Mouse (Mus musculus) midbrain, embryonic 14.5 days (tissue): Measurements from ENCODE around the gene A130010J15Rik. TPM values are rescaled to one million over a fixed set of nuclear protein-coding genes. Genes with fewer than 3 reads are reported as not detected.

Experiments
- ATAC-seq: fragments of 200-750 bp; cut with Nextera tagmentation; 2 replicates; pipeline ENCODE4 v1.8.0; 2017; ENCODE audit warnings: moderate number of reproducible peaks, moderate library complexity; ENCODE audit not compliant: low FRiP score, low TSS enrichment
- DNase-seq: peaks from one replicate; pipeline ENCODE4 v3.0.0-alpha.2; 2015
- H3K27ac ChIP-seq: fragments of 300-500 bp; sonication (generic); replicated peaks from 2 replicates; pipeline ENCODE4 v1.5.1; 2014; ENCODE audit warnings: mild to moderate bottlenecking, low read depth, low read length, moderate library complexity
- H3K27me3 ChIP-seq: fragments of 300-500 bp; sonication (generic); 2 replicates; pipeline ENCODE4 v1.6.1; 2014; ENCODE audit warnings: low read length, control low read depth, mixed read lengths; ENCODE audit not compliant: control insufficient read depth, insufficient read depth
- H3K36me3 ChIP-seq: fragments of 300-500 bp; sonication (generic); 2 replicates; pipeline ENCODE4 v1.6.1; 2014; ENCODE audit warnings: low read length, control low read depth; ENCODE audit not compliant: control insufficient read depth, insufficient read depth
- H3K4me1 ChIP-seq: fragments of 300-500 bp; sonication (generic); 2 replicates; pipeline ENCODE4 v1.6.1; 2014; ENCODE audit warnings: mild to moderate bottlenecking, antibody characterized with exemption, low read length, control low read depth; ENCODE audit not compliant: control insufficient read depth, insufficient read depth
- H3K4me2 ChIP-seq: fragments of 300-500 bp; sonication (generic); 2 replicates; pipeline ENCODE4 v1.6.1; 2014; ENCODE audit warnings: mild to moderate bottlenecking, low read length, moderate library complexity
- H3K4me3 ChIP-seq: fragments of 300-500 bp; sonication (generic); replicated peaks from 2 replicates; pipeline ENCODE4 v1.5.1; 2014; ENCODE audit warnings: low read depth, low read length
- H3K9ac ChIP-seq: fragments of 300-500 bp; sonication (generic); replicated peaks from 2 replicates; pipeline ENCODE4 v1.6.1; 2014; ENCODE audit warnings: mild to moderate bottlenecking, low read length, moderate library complexity
- H3K9me3 ChIP-seq: fragments of 300-500 bp; sonication (generic); 2 replicates; pipeline ENCODE4 v1.6.1; 2016; ENCODE audit warnings: low read length, control low read depth, mixed read lengths; ENCODE audit not compliant: control insufficient read depth
- WGBS: fragments of 180-500 bp; shearing (Covaris S2); extraction: QIAGEN DNeasy Blood & Tissue Kit; methylation state at CpG from one replicate; pipeline ENCODE4 v1.1.7; 2014; 5-methylcytosine and 5-hydroxymethylcytosine counted together
- polyA plus RNA-seq: library from polyadenylated mRNA; unstranded; fragments of >200 nt; fragmentation: Nextera tagmentation; extraction: Ambion mirVana; gene quantifications from 2 replicates; pipeline ENCODE4 v1.2.1, GENCODE M21; 2014

The A130010J15Rik gene
- polyA plus RNA-seq, 1 experiment from 2014 or later = 15.4 TPM

- no peak within 1 kb of the TSS for H3K27ac ChIP-seq
- H3K27me3 ChIP-seq = no peaks in the 10 kb centered on the region
- ATAC-seq (no peak), DNase-seq (no peak)
- no peaks in the 10 kb centered on the region for H3K9me3 ChIP-seq
- H3K36me3 ChIP-seq = no peaks in the 10 kb centered on the region
- H3K4me3 ChIP-seq = no peak within 1 kb of the TSS
- 70% methylated on average over 5 of the region's 5 CpGs for WGBS
- H3K4me1 ChIP-seq = no peaks in the 10 kb centered on the region
- H3K9ac ChIP-seq = no peak within 1 kb of the TSS
- H3K4me2 ChIP-seq = no peak within 1 kb of the TSS
Measured at GRCm38 (mm10) chr1:193201383-193201778, 33.5 kb downstream of the A130010J15Rik start, which contains the start of gene Traf3ip3. Gene Traf3ip3, minus strand, starts transcription at chr1:193201703.

- WGBS = 73% methylated on average over 2 of the region's 2 CpGs
- no peaks in the 10 kb centered on the region for H3K9me3 ChIP-seq
- DNase-seq (no peak), ATAC-seq (no peak)
- no peaks in the 10 kb centered on the region for H3K27me3 ChIP-seq
- no peak overlapping the region for H3K4me3 ChIP-seq
- no peaks in the 10 kb centered on the region for H3K36me3 ChIP-seq
- H3K4me2 ChIP-seq = no peak overlapping the region
- no peak overlapping the region for H3K9ac ChIP-seq
- H3K4me1 ChIP-seq = no peaks in the 10 kb centered on the region
- H3K27ac ChIP-seq = no peak overlapping the region
Measured at GRCm38 (mm10) chr1:193203821-193204220, 36.0 kb downstream of the A130010J15Rik start.

GRCm38 (mm10) chr1:193205431-193205830 is 37.6 kb downstream of the A130010J15Rik start:
- no peak for ATAC-seq

GRCm38 (mm10) chr1:193207503-193207902 is 39.7 kb downstream of the A130010J15Rik start, which contains the start of gene Lamb3:
Gene Lamb3, plus strand, starts transcription at chr1:193207699.
- Histone ChIP-seq H3K36me3 (no peaks in the 10 kb centered on the region), H3K9me3 (no peaks in the 10 kb centered on the region), H3K4me2 (no peak within 1 kb of the TSS), H3K27me3 (no peaks in the 10 kb centered on the region), H3K4me1 (no peaks in the 10 kb centered on the region), H3K27ac (no peak within 1 kb of the TSS), H3K4me3 (no peak within 1 kb of the TSS), H3K9ac (no peak within 1 kb of the TSS)
- ATAC-seq = no peak
- WGBS = 92% methylated on average over 3 of the region's 3 CpGs
- DNase-seq = no peak

More at GRCm38 (mm10) chr1:193205431-193205830, 37.6 kb downstream of the A130010J15Rik start:
- no peaks in the 10 kb centered on the region for H3K27me3 ChIP-seq
- H3K36me3 ChIP-seq = no peaks in the 10 kb centered on the region
- no peak for DNase-seq
- no peak overlapping the region for H3K27ac ChIP-seq
- WGBS = 96% methylated on average over 2 of the region's 2 CpGs
- H3K9ac ChIP-seq = no peak overlapping the region
- H3K4me3 ChIP-seq = no peak overlapping the region
- no peaks in the 10 kb centered on the region for H3K4me1 ChIP-seq
- H3K4me2 ChIP-seq = no peak overlapping the region
- no peaks in the 10 kb centered on the region for H3K9me3 ChIP-seq

- DNase-seq (peak; percentile 17), ATAC-seq (no peak)
- Histone ChIP-seq H3K27ac (no peak overlapping the region), H3K9ac (no peak overlapping the region), H3K9me3 (no peaks in the 10 kb centered on the region), H3K27me3 (no peaks in the 10 kb centered on the region), H3K4me3 (no peak overlapping the region), H3K4me1 (no peaks in the 10 kb centered on the region), H3K4me2 (no peak overlapping the region), H3K36me3 (no peaks in the 10 kb centered on the region)
- WGBS = 50% methylated on average over 2 of the region's 2 CpGs
Measured at GRCm38 (mm10) chr1:193208178-193208577, 40.3 kb downstream of the A130010J15Rik start.

GRCm38 (mm10) chr1:193211371-193211770 is 43.5 kb downstream of the A130010J15Rik start:
- DNase-seq = no peak
- Histone ChIP-seq H3K4me3 (no peak overlapping the region), H3K9ac (no peak overlapping the region), H3K36me3 (no peaks in the 10 kb centered on the region), H3K27me3 (no peaks in the 10 kb centered on the region), H3K27ac (no peak overlapping the region), H3K4me2 (no peak overlapping the region), H3K4me1 (no peaks in the 10 kb centered on the region), H3K9me3 (no peaks in the 10 kb centered on the region)
- WGBS = 82% methylated on average over 5 of the region's 5 CpGs
- ATAC-seq = no peak

GRCm38 (mm10) chr1:193214053-193214452 is 46.2 kb downstream of the A130010J15Rik start:
- Histone ChIP-seq H3K4me1 (no peaks in the 10 kb centered on the region), H3K9me3 (no peaks in the 10 kb centered on the region), H3K27me3 (no peaks in the 10 kb centered on the region), H3K4me2 (no peak overlapping the region), H3K9ac (no peak overlapping the region), H3K4me3 (no peak overlapping the region), H3K36me3 (no peaks in the 10 kb centered on the region), H3K27ac (no peak overlapping the region)
- DNase-seq = no peak
- 77% methylated on average over 5 of the region's 5 CpGs for WGBS
- no peak for ATAC-seq

- no peak for DNase-seq
- no peak for ATAC-seq
- WGBS = 71% methylated on average over 3 of the region's 3 CpGs
- Histone ChIP-seq H3K4me3 (no peak overlapping the region), H3K4me2 (no peak overlapping the region), H3K9ac (no peak overlapping the region), H3K27ac (no peak overlapping the region), H3K4me1 (no peaks in the 10 kb centered on the region), H3K36me3 (no peaks in the 10 kb centered on the region), H3K9me3 (no peaks in the 10 kb centered on the region), H3K27me3 (no peaks in the 10 kb centered on the region)
Measured at GRCm38 (mm10) chr1:193216000-193216399, 48.2 kb downstream of the A130010J15Rik start.

- Histone ChIP-seq H3K4me3 (no peak overlapping the region), H3K27me3 (no peaks in the 10 kb centered on the region), H3K9ac (no peak overlapping the region), H3K9me3 (no peaks in the 10 kb centered on the region), H3K36me3 (no peaks in the 10 kb centered on the region), H3K4me2 (no peak overlapping the region), H3K27ac (no peak overlapping the region), H3K4me1 (no peaks in the 10 kb centered on the region)
- no peak for ATAC-seq
- 72% methylated on average over 5 of the region's 5 CpGs for WGBS
- DNase-seq = no peak
Measured at GRCm38 (mm10) chr1:193220408-193220807, 52.6 kb downstream of the A130010J15Rik start.
